Mouse (Mus musculus) liver, embryonic 16.5 days (tissue): ENCODE measurements at regions not wholly inside any gene's neighbourhood (a gene's known extent, or its start where the extent isn't known, plus 50 kb on each side); places are given as distances from the start of the nearest gene placed in this dataset.
A peak's percentile ranks its signal among the peaks of the same experiment; 100 is the strongest.

Experiments used
- ATAC-seq: fragments of 200-750 bp; cut with Nextera tagmentation; 2 replicates; pipeline ENCODE4 v1.8.0; 2017; ENCODE audit warnings: low read depth, mild to moderate bottlenecking, moderate number of reproducible peaks, moderate library complexity
- H3K27ac ChIP-seq: fragments of 300-500 bp; sonication (generic); 2 replicates; pipeline ENCODE4 v1.5.1; 2014; ENCODE audit warnings: mild to moderate bottlenecking, low read length
- H3K27me3 ChIP-seq: fragments of 300-500 bp; sonication (generic); 2 replicates; pipeline ENCODE4 v1.6.1; 2014; ENCODE audit warnings: low read depth, low read length, mixed read lengths; ENCODE audit not compliant: control insufficient read depth, insufficient read depth
- H3K36me3 ChIP-seq: fragments of 300-500 bp; sonication (generic); 2 replicates; pipeline ENCODE4 v1.6.1; 2014; ENCODE audit warnings: mild to moderate bottlenecking; ENCODE audit not compliant: control insufficient read depth, insufficient read depth
- H3K4me1 ChIP-seq: fragments of 300-500 bp; sonication (generic); 2 replicates; pipeline ENCODE4 v1.6.1; 2014; ENCODE audit warnings: low read depth, low read length, mixed read lengths; ENCODE audit not compliant: control insufficient read depth
- H3K4me2 ChIP-seq: fragments of 300-500 bp; sonication (generic); 2 replicates; pipeline ENCODE4 v1.6.1; 2014; ENCODE audit warnings: low read depth, low read length, mixed read lengths
- H3K4me3 ChIP-seq: fragments of 300-500 bp; sonication (generic); 2 replicates; pipeline ENCODE4 v1.5.1; 2014; ENCODE audit warnings: low read depth, mild to moderate bottlenecking, low read length
- H3K9ac ChIP-seq: fragments of 300-500 bp; sonication (generic); 2 replicates; pipeline ENCODE4 v1.6.1; 2014; ENCODE audit warnings: low read depth, low read length
- H3K9me3 ChIP-seq: fragments of 300-500 bp; sonication (generic); replicated peaks from 2 replicates; pipeline ENCODE4 v1.6.1; 2016; ENCODE audit warnings: low read length; ENCODE audit not compliant: control insufficient read depth
- WGBS: fragments of 180-500 bp; shearing (Covaris S2); extraction: QIAGEN DNeasy Blood & Tissue Kit; methylation state at CpG from one replicate; pipeline ENCODE4 v1.1.7; 2014; ENCODE audit not compliant: insufficient replicate concordance; 5-methylcytosine and 5-hydroxymethylcytosine counted together

DNA sequence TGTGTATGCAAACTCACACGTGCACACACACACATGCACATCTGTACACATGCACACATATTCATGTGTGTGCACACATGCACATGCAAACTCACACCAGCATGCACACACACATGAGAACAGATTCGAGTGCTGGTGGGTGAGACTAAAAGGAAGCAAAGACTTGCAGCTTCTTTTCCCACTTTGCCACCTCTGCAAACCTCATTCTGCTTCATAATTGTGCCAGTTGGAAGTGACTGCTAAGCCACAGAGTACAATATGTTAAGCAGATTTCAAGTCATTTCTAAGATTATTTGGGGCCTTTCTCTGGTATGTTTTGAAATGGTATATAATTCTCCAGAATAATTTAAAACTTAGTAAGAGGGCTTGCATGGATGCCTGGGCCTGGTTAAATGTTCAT is 157.4 kb downstream of the Ankrd50 start:
- H3K9me3 ChIP-seq, result no peaks in the 10 kb centered on the region
- 48% methylated on average over 2 of the region's 2 CpGs for WGBS
- H3K4me1 ChIP-seq, result no peaks in the 10 kb centered on the region
- H3K36me3 ChIP-seq, result no peaks in the 10 kb centered on the region
- H3K4me3 ChIP-seq, result no peak overlapping the region
- H3K27ac ChIP-seq, result no peak overlapping the region
- ATAC-seq, result no peak
- no peaks in the 10 kb centered on the region for H3K27me3 ChIP-seq
- H3K4me2 ChIP-seq, result no peak overlapping the region
- no peak overlapping the region for H3K9ac ChIP-seq

- Histone ChIP-seq H3K36me3 (no peaks in the 10 kb centered on the region), H3K4me3 (no peak overlapping the region), H3K4me1 (no peaks in the 10 kb centered on the region), H3K9me3 (no peaks in the 10 kb centered on the region), H3K4me2 (no peak overlapping the region), H3K27ac (no peak overlapping the region), H3K27me3 (no peaks in the 10 kb centered on the region), H3K9ac (no peak overlapping the region)
- ATAC-seq, result no peak
Measured at GRCm38 (mm10) chr3:38326211-38326610, 158.4 kb downstream of the Ankrd50 start.

- H3K36me3 ChIP-seq, result no peaks in the 10 kb centered on the region
- H3K4me1 ChIP-seq, result no peaks in the 10 kb centered on the region
- no peak overlapping the region for H3K4me2 ChIP-seq
- 43% methylated on average over 2 of the region's 2 CpGs for WGBS
- H3K4me3 ChIP-seq, result no peak overlapping the region
- H3K27me3 ChIP-seq, result no peaks in the 10 kb centered on the region
- no peaks in the 10 kb centered on the region for H3K9me3 ChIP-seq
- ATAC-seq, result no peak
- no peak overlapping the region for H3K27ac ChIP-seq
- H3K9ac ChIP-seq, result no peak overlapping the region
Measured at GRCm38 (mm10) chr3:38324663-38325062, 160.0 kb downstream of the Ankrd50 start.

- no peak for ATAC-seq
- Histone ChIP-seq H3K9ac (no peak overlapping the region), H3K4me2 (no peak overlapping the region), H3K36me3 (no peaks in the 10 kb centered on the region), H3K9me3 (no peaks in the 10 kb centered on the region), H3K4me3 (no peak overlapping the region), H3K27me3 (no peaks in the 10 kb centered on the region), H3K4me1 (no peaks in the 10 kb centered on the region), H3K27ac (no peak overlapping the region)
- 61% methylated on average over 8 of the region's 8 CpGs for WGBS
Measured at GRCm38 (mm10) chr3:38322426-38322825, 162.2 kb downstream of the Ankrd50 start.

GRCm38 (mm10) chr3:38321620-38322019 is 163.0 kb downstream of the Ankrd50 start:
- Histone ChIP-seq H3K4me3 (no peak overlapping the region), H3K27ac (no peak overlapping the region), H3K36me3 (no peaks in the 10 kb centered on the region), H3K4me1 (no peaks in the 10 kb centered on the region), H3K9me3 (no peaks in the 10 kb centered on the region), H3K9ac (no peak overlapping the region), H3K4me2 (no peak overlapping the region), H3K27me3 (no peaks in the 10 kb centered on the region)
- ATAC-seq, result no peak
- WGBS, result 68% methylated on average over 3 of the region's 3 CpGs

DNA sequence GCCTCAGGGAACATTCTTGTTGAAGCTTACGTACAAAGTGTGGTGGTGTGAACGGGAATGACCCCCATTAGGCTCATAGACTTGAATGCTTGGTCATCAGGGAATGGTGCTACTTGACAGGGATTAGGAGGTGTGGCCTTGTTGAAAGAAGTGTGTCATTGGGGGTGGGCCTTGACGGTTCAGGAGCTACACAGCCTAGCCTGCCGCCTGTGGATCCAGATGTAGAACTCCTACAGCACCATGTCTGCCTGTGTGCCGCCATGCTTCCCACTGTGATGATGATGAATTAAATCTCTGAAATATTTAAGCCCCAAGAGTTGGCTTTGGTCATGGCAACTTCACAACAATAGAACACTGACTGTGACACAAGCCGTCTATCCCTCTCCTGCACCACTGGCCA is 163.6 kb downstream of the Ankrd50 start:
- WGBS, result 79% methylated on average over 6 of the region's 6 CpGs
- no peak overlapping the region for H3K4me3 ChIP-seq
- H3K27ac ChIP-seq, result no peak overlapping the region
- no peaks in the 10 kb centered on the region for H3K27me3 ChIP-seq
- H3K4me1 ChIP-seq, result no peaks in the 10 kb centered on the region
- H3K36me3 ChIP-seq, result no peaks in the 10 kb centered on the region
- ATAC-seq, result no peak
- H3K4me2 ChIP-seq, result no peak overlapping the region
- H3K9me3 ChIP-seq, result no peaks in the 10 kb centered on the region
- H3K9ac ChIP-seq, result no peak overlapping the region

GRCm38 (mm10) chr3:38312834-38313233 is 171.8 kb downstream of the Ankrd50 start:
- no peaks in the 10 kb centered on the region for H3K36me3 ChIP-seq
- no peak overlapping the region for H3K9ac ChIP-seq
- ATAC-seq, result no peak
- 65% methylated on average over 6 of the region's 6 CpGs for WGBS
- no peaks in the 10 kb centered on the region for H3K27me3 ChIP-seq
- H3K9me3 ChIP-seq, result no peaks in the 10 kb centered on the region
- no peaks in the 10 kb centered on the region for H3K4me1 ChIP-seq
- no peak overlapping the region for H3K4me2 ChIP-seq
- no peak overlapping the region for H3K4me3 ChIP-seq
- no peak overlapping the region for H3K27ac ChIP-seq

GRCm38 (mm10) chr3:38312121-38312520 is 172.5 kb downstream of the Ankrd50 start:
- no peak overlapping the region for H3K27ac ChIP-seq
- no peak overlapping the region for H3K9ac ChIP-seq
- no peaks in the 10 kb centered on the region for H3K27me3 ChIP-seq
- no peak for ATAC-seq
- no peaks in the 10 kb centered on the region for H3K9me3 ChIP-seq
- no peaks in the 10 kb centered on the region for H3K36me3 ChIP-seq
- no peaks in the 10 kb centered on the region for H3K4me1 ChIP-seq
- WGBS, result 50% methylated on average over 3 of the region's 3 CpGs
- H3K4me3 ChIP-seq, result no peak overlapping the region
- no peak overlapping the region for H3K4me2 ChIP-seq

DNA sequence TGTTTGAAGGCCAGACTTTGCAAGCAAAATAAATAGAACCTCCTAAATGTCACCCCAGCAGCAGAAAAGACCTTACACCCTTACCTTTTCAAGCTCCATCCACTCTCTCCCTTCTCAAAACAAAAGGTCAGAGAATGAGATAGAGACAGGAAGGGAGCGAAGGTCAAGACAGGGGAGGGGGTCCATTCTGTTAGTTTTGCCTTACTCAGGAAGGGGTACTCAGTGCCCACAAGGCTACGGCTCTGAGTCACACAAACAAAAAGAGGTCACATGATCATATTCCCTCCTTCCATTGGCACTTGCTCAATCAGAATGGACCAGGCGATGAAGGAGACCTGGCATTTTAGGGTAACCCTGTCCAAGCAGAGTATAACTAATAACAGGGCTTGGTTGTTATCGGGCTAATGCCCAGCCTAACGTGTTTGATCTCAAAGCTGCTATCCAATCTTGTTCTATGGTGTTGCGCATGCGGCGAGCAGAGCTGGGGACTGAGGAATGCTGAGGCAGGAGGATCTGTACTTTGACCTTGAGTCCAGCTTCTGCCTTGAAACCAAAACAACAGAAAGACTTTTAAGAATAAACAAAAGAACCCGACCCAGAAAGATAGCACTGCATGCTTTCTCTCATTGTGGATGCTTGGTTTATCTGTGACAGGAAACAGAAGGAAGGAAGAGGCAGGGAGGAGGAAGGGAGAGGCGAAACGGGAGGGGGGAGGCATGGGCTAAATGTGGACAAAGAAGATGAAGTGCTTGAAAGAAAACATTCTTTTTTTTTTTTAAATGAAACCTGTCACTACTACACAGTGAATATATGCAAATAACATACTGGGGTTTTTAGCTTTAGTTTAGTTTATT is 184.5 kb downstream of the Ankrd50 start:
- H3K4me2 ChIP-seq, result no peak overlapping the region
- 0 out of 2 replicates have a peak overlapping the region, but pooled peaks have one; percentile 7 for H3K27ac ChIP-seq
- H3K9me3 ChIP-seq, result no peaks in the 10 kb centered on the region
- no peaks in the 10 kb centered on the region for H3K4me1 ChIP-seq
- no peak overlapping the region for H3K9ac ChIP-seq
- no peaks in the 10 kb centered on the region for H3K27me3 ChIP-seq
- H3K4me3 ChIP-seq, result no peak overlapping the region
- H3K36me3 ChIP-seq, result no peaks in the 10 kb centered on the region
- ATAC-seq, result peak; percentile 9; the same call in 1 of the 2 replicates
- 34% methylated on average over 11 of the region's 11 CpGs for WGBS
